Mouse (Mus musculus): ENCODE measurements around the gene Nedd4. TPM values are rescaled to one million over a fixed set of nuclear protein-coding genes. Genes with fewer than 3 reads are reported as not detected.
A peak's percentile ranks its signal among the peaks of the same experiment; 100 is the strongest.

The Nedd4 gene
- total and polyA plus RNA-seq, 3 experiments: 129 to 357 (median 317) TPM

DNA sequence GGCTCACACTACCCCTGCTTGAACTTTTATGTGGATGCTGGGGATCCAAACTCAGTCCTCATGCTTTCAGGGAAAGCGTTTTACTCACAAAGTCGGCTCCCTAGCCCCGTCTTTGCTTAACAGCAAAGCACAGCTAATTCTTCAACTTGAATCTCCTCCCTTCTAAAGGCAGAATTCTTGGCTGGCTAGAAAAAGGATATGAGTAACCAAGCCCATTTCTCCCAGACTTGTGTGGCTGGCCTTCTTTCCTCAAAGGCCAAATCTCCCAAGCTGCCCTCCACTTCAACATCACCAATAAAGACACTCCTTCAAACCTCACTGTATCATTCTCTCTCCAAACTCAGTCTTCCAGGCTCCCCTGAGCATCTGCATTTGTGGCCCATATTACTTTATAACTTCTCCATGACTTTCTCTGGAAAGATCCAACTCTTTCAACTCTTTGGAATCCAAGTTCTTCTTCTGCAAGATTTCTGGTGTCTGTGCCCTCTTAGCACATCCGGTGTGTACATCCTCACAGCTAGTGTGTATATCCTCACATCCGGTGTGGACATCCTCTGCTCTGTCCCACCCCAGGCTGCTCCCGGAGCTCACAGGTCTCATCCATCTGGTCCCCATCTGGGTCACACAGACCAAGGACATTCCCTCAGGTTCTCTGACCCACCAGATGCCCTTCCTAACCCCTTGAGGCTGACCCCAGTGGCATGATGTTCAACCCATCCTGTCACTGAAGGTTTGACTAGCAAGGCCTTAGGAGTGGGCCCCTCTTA is 18.3 kb upstream of the Nedd4 start:
- peaks cover 12% of the 10 kb centered on the region for H3K4me1 ChIP-seq (ENCODE audit: control insufficient read depth, insufficient read depth, low read length)
- H3K79me2 ChIP-seq (replicated peaks; ENCODE audit: control insufficient read depth, insufficient read depth, low read length): no peaks in the 10 kb centered on the region
- peaks cover 5% of the 10 kb centered on the region for H3K36me3 ChIP-seq (ENCODE audit: control insufficient read depth, insufficient read depth, low read length)
- no peak overlapping the region for H3K9ac ChIP-seq (ENCODE audit: low read depth, low read length)
- peak overlapping the region; percentile 57 for H3K27ac ChIP-seq
- no peaks in the 10 kb centered on the region for H3K27me3 ChIP-seq (ENCODE audit: control insufficient read depth, insufficient read depth, low read length)
- H3K4me3 ChIP-seq: no peak overlapping the region
- 52% methylated on average over 6 of the region's 6 CpGs for WGBS
- no peak for DNase-seq
- no peak for TF ChIP-seq CTCF (IDR thresholded peaks at IDR 0.05)
- TF ChIP-seq EP300 (IDR thresholded peaks at IDR 0.05; ENCODE audit: insufficient read depth, low read depth, low read length): no peak
- TF ChIP-seq POLR2A (IDR thresholded peaks at IDR 0.05; ENCODE audit: insufficient read depth, low read depth, low read length): no peak
- intact Hi-C loops (cut with DNase I): no loop called here

GRCm38 (mm10) chr9:72644418-72645110 is 17.6 kb upstream of the Nedd4 start:
- intact Hi-C loops (cut with DNase I): no loop called here
- Histone ChIP-seq H3K27ac (peak overlapping the region; percentile 57), H3K9ac (ENCODE audit: low read depth, low read length) (no peak overlapping the region), H3K36me3 (ENCODE audit: control insufficient read depth, insufficient read depth, low read length) (peaks cover 5% of the 10 kb centered on the region), H3K79me2 (replicated peaks; ENCODE audit: control insufficient read depth, insufficient read depth, low read length) (no peaks in the 10 kb centered on the region), H3K4me3 (no peak overlapping the region), H3K4me1 (ENCODE audit: control insufficient read depth, insufficient read depth, low read length) (peaks cover 10% of the 10 kb centered on the region), H3K27me3 (ENCODE audit: control insufficient read depth, insufficient read depth, low read length) (no peaks in the 10 kb centered on the region)
- no peak for TF ChIP-seq CTCF (IDR thresholded peaks at IDR 0.05)
- TF ChIP-seq POLR2A (IDR thresholded peaks at IDR 0.05; ENCODE audit: insufficient read depth, low read depth, low read length): 0 out of 2 replicates have a peak, but pooled peaks have one; percentile 22
- WGBS: 36% methylated on average over 6 of the region's 6 CpGs
- DNase-seq: no peak

DNA sequence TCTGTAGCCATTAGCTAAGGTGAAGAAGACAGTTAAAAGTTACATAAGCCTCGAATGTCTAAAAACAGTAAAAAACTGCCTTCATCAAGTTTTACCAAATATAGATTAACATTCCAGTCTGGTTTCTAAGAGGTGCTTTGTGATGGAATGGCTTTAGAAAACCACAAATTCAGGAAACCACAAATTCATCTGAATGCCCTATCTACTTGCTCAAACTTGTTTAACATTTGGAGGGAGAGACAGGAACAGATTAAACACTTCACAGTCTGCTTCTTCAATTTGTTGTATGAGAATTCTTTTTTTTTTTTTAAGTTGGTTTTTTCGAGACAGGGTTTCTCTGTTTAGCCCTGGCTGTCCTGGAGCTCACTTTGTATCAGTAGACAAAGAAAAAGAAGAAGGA is 12.4 kb upstream of the Nedd4 start:
- no peak for DNase-seq
- TF ChIP-seq POLR2A (IDR thresholded peaks at IDR 0.05; ENCODE audit: insufficient read depth, low read depth, low read length): no peak
- Histone ChIP-seq H3K4me1 (ENCODE audit: control insufficient read depth, insufficient read depth, low read length) (peaks cover 2% of the 10 kb centered on the region), H3K79me2 (replicated peaks; ENCODE audit: control insufficient read depth, insufficient read depth, low read length) (no peaks in the 10 kb centered on the region), H3K4me3 (no peak overlapping the region), H3K9ac (ENCODE audit: low read depth, low read length) (no peak overlapping the region), H3K27me3 (ENCODE audit: control insufficient read depth, insufficient read depth, low read length) (no peaks in the 10 kb centered on the region), H3K27ac (no peak overlapping the region), H3K36me3 (ENCODE audit: control insufficient read depth, insufficient read depth, low read length) (no peaks in the 10 kb centered on the region)
- intact Hi-C loops (cut with DNase I): no loop called here
- 49% methylated on average over 2 of the region's 2 CpGs for WGBS

DNA sequence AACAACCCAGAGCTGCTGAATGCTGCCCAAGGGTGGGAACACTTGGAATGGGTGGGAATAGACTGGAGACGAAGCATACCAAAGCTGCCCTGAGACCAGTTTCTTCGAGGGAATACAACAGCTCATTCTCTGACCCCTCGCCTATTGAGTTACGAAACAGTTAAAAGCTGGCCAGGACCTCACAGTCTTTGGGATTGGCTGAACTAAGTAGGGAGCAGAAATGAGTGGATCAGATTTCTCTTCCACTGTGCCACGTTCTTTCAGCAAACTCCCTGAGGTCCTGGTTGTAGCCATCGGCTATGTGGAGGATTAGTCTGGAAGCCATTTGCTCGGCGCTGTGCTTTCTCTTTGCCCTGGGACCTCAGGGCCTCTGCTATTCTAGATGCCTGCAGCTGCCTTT is 9.2 kb upstream of the Nedd4 start:
- no peaks in the 10 kb centered on the region for H3K27me3 ChIP-seq (ENCODE audit: control insufficient read depth, insufficient read depth, low read length)
- no peaks in the 10 kb centered on the region for H3K36me3 ChIP-seq (ENCODE audit: control insufficient read depth, insufficient read depth, low read length)
- intact Hi-C loops (cut with DNase I): no loop called here
- no peaks in the 10 kb centered on the region for H3K79me2 ChIP-seq (replicated peaks; ENCODE audit: control insufficient read depth, insufficient read depth, low read length)
- peak in 1 of 2 experiments; percentile 53 for DNase-seq
- TF ChIP-seq POLR2A (IDR thresholded peaks at IDR 0.05; ENCODE audit: insufficient read depth, low read depth, low read length) (peak; percentile 61; the same call in 1 of the 2 replicates), EP300 (IDR thresholded peaks at IDR 0.05; ENCODE audit: insufficient read depth, low read depth, low read length) (no peak)
- WGBS: 39% methylated on average over 8 of the region's 8 CpGs
- H3K4me1 ChIP-seq (ENCODE audit: control insufficient read depth, insufficient read depth, low read length): peaks cover 5% of the 10 kb centered on the region
- H3K9ac ChIP-seq (ENCODE audit: low read depth, low read length): no peak overlapping the region
- H3K27ac ChIP-seq: peak overlapping the region; percentile 51
- no peak overlapping the region for H3K4me3 ChIP-seq

GRCm38 (mm10) chr9:72653533-72653932 is 8.6 kb upstream of the Nedd4 start:
- Histone ChIP-seq H3K36me3 (ENCODE audit: control insufficient read depth, insufficient read depth, low read length) (no peaks in the 10 kb centered on the region), H3K9ac (ENCODE audit: low read depth, low read length) (no peak overlapping the region), H3K4me3 (no peak overlapping the region), H3K27me3 (ENCODE audit: control insufficient read depth, insufficient read depth, low read length) (no peaks in the 10 kb centered on the region), H3K4me1 (ENCODE audit: control insufficient read depth, insufficient read depth, low read length) (peaks cover 5% of the 10 kb centered on the region), H3K27ac (peak overlapping the region; percentile 53), H3K79me2 (replicated peaks; ENCODE audit: control insufficient read depth, insufficient read depth, low read length) (no peaks in the 10 kb centered on the region)
- 53% methylated on average over 4 of the region's 4 CpGs for WGBS
- no peak for DNase-seq
- intact Hi-C loops (cut with DNase I): no loop called here
- TF ChIP-seq POLR2A (IDR thresholded peaks at IDR 0.05; ENCODE audit: insufficient read depth, low read depth, low read length): no peak
- no peak for TF ChIP-seq EP300 (IDR thresholded peaks at IDR 0.05; ENCODE audit: insufficient read depth, low read depth, low read length)
- TF ChIP-seq CTCF (IDR thresholded peaks at IDR 0.05): no peak

GRCm38 (mm10) chr9:72654593-72655242 is 7.4 kb upstream of the Nedd4 start:
- no peak overlapping the region for H3K9ac ChIP-seq (ENCODE audit: low read depth, low read length)
- H3K27ac ChIP-seq: no peak overlapping the region
- H3K79me2 ChIP-seq (replicated peaks; ENCODE audit: control insufficient read depth, insufficient read depth, low read length): no peaks in the 10 kb centered on the region
- WGBS: 44% methylated on average over 6 of the region's 6 CpGs
- TF ChIP-seq POLR2A (IDR thresholded peaks at IDR 0.05; ENCODE audit: insufficient read depth, low read depth, low read length): no peak
- TF ChIP-seq CTCF (IDR thresholded peaks at IDR 0.05): peak; percentile 80
- no peak for TF ChIP-seq EP300 (IDR thresholded peaks at IDR 0.05; ENCODE audit: insufficient read depth, low read depth, low read length)
- H3K27me3 ChIP-seq (ENCODE audit: control insufficient read depth, insufficient read depth, low read length): no peaks in the 10 kb centered on the region
- H3K36me3 ChIP-seq (ENCODE audit: control insufficient read depth, insufficient read depth, low read length): no peaks in the 10 kb centered on the region
- peak; percentile 77 for DNase-seq
- H3K4me1 ChIP-seq (ENCODE audit: control insufficient read depth, insufficient read depth, low read length): peaks cover 5% of the 10 kb centered on the region
- intact Hi-C loops (cut with DNase I): loop anchor here (1.0 kb wide), 1 partner anchor 18 kb away; no protein-coding TSS in a partner anchor
- H3K4me3 ChIP-seq: no peak overlapping the region
